Comparison of ENCODE assay signal across 22 mouse cellular contexts in the genomic region with DNA sequence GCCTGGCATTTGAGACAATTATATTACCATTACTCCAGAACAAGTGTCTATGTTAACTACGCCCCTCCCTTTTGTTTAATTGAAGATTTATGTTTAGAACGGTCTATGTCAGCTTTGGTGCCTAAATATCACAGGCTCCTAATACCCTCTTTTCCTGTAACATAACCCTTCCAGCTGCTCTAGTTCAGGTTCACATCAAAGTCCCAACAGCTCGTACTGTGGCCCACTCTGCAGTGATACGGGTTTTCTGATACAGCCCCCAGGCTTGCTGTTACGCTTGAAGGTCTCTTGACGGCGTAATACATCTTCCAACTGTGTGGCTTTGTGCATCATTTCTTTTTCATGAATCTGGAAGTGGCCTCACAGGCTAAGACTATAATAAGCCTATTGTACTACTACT. TPM values are rescaled to one million over a fixed set of nuclear protein-coding genes. Genes with fewer than 3 reads are reported as not detected.
A peak's percentile ranks its signal among the peaks of the same experiment; 100 is the strongest.
DNase-seq lines count a peak whose midpoint lies in the region; ATAC-seq lines count a peak whose summit lies in the region.
"Had no signal": no experiment of that assay in that cellular context is flagged by ENCODE, and none has a peak within 500 bp of the region (broad histone marks: within the 10 kb centered on the region; RNA-seq: fewer than 3 reads in every experiment).

No protein-coding gene starts in this region.

- no peak overlapping the region for H3K4me2 ChIP-seq in kidney, embryonic 14.5 days (replicated peaks; ENCODE audit: low read depth, low read length)
- H3K4me2 ChIP-seq in kidney, embryonic 16.5 days (replicated peaks; ENCODE audit: low read depth, low read length): no peak overlapping the region; the same call in 1 of the 2 replicates
- H3K4me2 ChIP-seq: embryonic facial prominence, embryonic 13.5 days; embryonic facial prominence, embryonic 15.5 days; forebrain, embryonic 12.5 days had no signal

- peak; percentile 75; the same call in 1 of the 2 replicates for ATAC-seq in kidney, embryonic 14.5 days (ENCODE audit: low FRiP score, low TSS enrichment)
- 0 out of 2 replicates have a peak, but pooled peaks have one; percentile 23 for ATAC-seq in kidney, embryonic 16.5 days (ENCODE audit: low FRiP score, low TSS enrichment)
- ATAC-seq: forebrain, embryonic 14.5 days had no signal

- no peaks in the 10 kb centered on the region for H3K36me3 ChIP-seq in heart, embryonic 10.5 days
- H3K36me3 ChIP-seq in kidney, embryonic 14.5 days (ENCODE audit: control insufficient read depth, insufficient read depth, low read length): no peaks in the 10 kb centered on the region
- no peaks in the 10 kb centered on the region for H3K36me3 ChIP-seq in kidney, embryonic 16.5 days (ENCODE audit: insufficient read depth, low read length)
- H3K36me3 ChIP-seq: embryonic facial prominence, embryonic 13.5 days; embryonic facial prominence, embryonic 15.5 days; forebrain, embryonic 10.5 days; forebrain, embryonic 12.5 days had no signal

- H3K4me1 ChIP-seq in heart, embryonic 10.5 days: no peaks in the 10 kb centered on the region
- H3K4me1 ChIP-seq in kidney, embryonic 14.5 days (ENCODE audit: control insufficient read depth, insufficient read depth, low read length): 0 out of 2 replicates have a peak, but pooled peaks cover 4% of the 10 kb centered on the region
- H3K4me1 ChIP-seq in kidney, embryonic 16.5 days (ENCODE audit: insufficient read depth, low read length): 0 out of 2 replicates have a peak, but pooled peaks cover 9% of the 10 kb centered on the region
- H3K4me1 ChIP-seq: embryonic facial prominence, embryonic 13.5 days; embryonic facial prominence, embryonic 15.5 days; forebrain, embryonic 12.5 days had no signal

- no peak overlapping the region for H3K4me3 ChIP-seq in heart, embryonic 10.5 days
- no peak overlapping the region for H3K4me3 ChIP-seq in kidney, embryonic 14.5 days (ENCODE audit: low read length)
- H3K4me3 ChIP-seq in kidney, embryonic 16.5 days (ENCODE audit: low read length): no peak overlapping the region
- H3K4me3 ChIP-seq: embryonic facial prominence, embryonic 13.5 days; embryonic facial prominence, embryonic 15.5 days; erythroblast, embryonic 14.5 days; forebrain, embryonic 10.5 days; forebrain, embryonic 12.5 days had no signal

- no peaks in the 10 kb centered on the region for H3K9me3 ChIP-seq in heart, embryonic 10.5 days
- no peaks in the 10 kb centered on the region for H3K9me3 ChIP-seq in kidney, embryonic 14.5 days (ENCODE audit: control insufficient read depth, low read length)
- no peaks in the 10 kb centered on the region for H3K9me3 ChIP-seq in kidney, embryonic 16.5 days (ENCODE audit: low read length)
- H3K9me3 ChIP-seq: embryonic facial prominence, embryonic 13.5 days; embryonic facial prominence, embryonic 15.5 days; forebrain, embryonic 10.5 days; forebrain, embryonic 12.5 days had no signal

- no peak overlapping the region for H3K9ac ChIP-seq in kidney, embryonic 14.5 days (ENCODE audit: low read depth, low read length)
- H3K9ac ChIP-seq in kidney, embryonic 16.5 days (replicated peaks; ENCODE audit: low read length): no peak overlapping the region
- H3K9ac ChIP-seq: embryonic facial prominence, embryonic 13.5 days; embryonic facial prominence, embryonic 15.5 days; forebrain, embryonic 12.5 days had no signal

- H3K27ac ChIP-seq in heart, embryonic 10.5 days: no peak overlapping the region
- H3K27ac ChIP-seq in kidney, embryonic 14.5 days (ENCODE audit: low read depth, low read length): no peak overlapping the region
- H3K27ac ChIP-seq in kidney, embryonic 16.5 days (ENCODE audit: low read length): no peak overlapping the region
- H3K27ac ChIP-seq: embryonic facial prominence, embryonic 13.5 days; embryonic facial prominence, embryonic 15.5 days; forebrain, embryonic 10.5 days; forebrain, embryonic 12.5 days had no signal

- no peaks in the 10 kb centered on the region for H3K27me3 ChIP-seq in heart, embryonic 10.5 days (ENCODE audit: insufficient read depth, poor library complexity, severe bottlenecking)
- no peaks in the 10 kb centered on the region for H3K27me3 ChIP-seq in kidney, embryonic 14.5 days (ENCODE audit: control insufficient read depth, insufficient read depth, low read length)
- no peaks in the 10 kb centered on the region for H3K27me3 ChIP-seq in kidney, embryonic 16.5 days (ENCODE audit: insufficient read depth, low read length)
- H3K27me3 ChIP-seq: embryonic facial prominence, embryonic 13.5 days; embryonic facial prominence, embryonic 15.5 days; forebrain, embryonic 12.5 days had no signal

- 76% methylated on average over 7 of the region's 7 CpGs for WGBS in heart, embryonic 10.5 days
- WGBS in kidney, embryonic 14.5 days: 58% methylated on average over 7 of the region's 7 CpGs
- 55% methylated on average over 7 of the region's 7 CpGs for WGBS in kidney, embryonic 16.5 days

- DNase-seq in heart, adult 11 months: peak; percentile 40
- no peak for DNase-seq in heart, embryonic 10.5 days (ENCODE audit: low spot score)
- no peak for DNase-seq in kidney, adult 9 months
- DNase-seq in kidney, postnatal 4 days: no peak
- DNase-seq: adrenal gland, adult 2 months; adrenal gland, postnatal 10 days; adrenal gland, postnatal 25 days; cerebellum, adult 11 months; cerebellum, adult 18-20 months; cerebellum, adult 8-10 months; cerebellum, adult 9-11 months; cerebellum, postnatal 14 days; cerebellum, postnatal 36 days; embryo, embryonic 11 days had no signal

RNA-seq across cellular contexts. Expression of gene Tspan7, which starts 31.5 kb away (rescaled TPM):
- polyA plus RNA-seq in heart, embryonic 10.5 days (2016; fragmentation: Nextera tagmentation; extraction: Ambion mirVana): 65.2 and 72.4 TPM in 2 replicates
- polyA plus RNA-seq in kidney, embryonic 14.5 days (2014; fragmentation: Nextera tagmentation; extraction: Ambion mirVana): 85.0 and 101 TPM in 2 replicates
- 120 and 122 TPM in 2 replicates for polyA plus RNA-seq in kidney, embryonic 16.5 days (2015; fragmentation: Nextera tagmentation; extraction: Ambion mirVana)
